Mouse (Mus musculus) intestine, postnatal 0 days (tissue): ENCODE data around the gene Arfgap1. TPM values are rescaled to one million over a fixed set of nuclear protein-coding genes. Genes with fewer than 3 reads are reported as not detected.

Source experiments
- ATAC-seq: fragments of 200-750 bp; cut with Nextera tagmentation; 2 replicates; pipeline ENCODE4 v1.8.0; 2017; ENCODE audit warnings: mild to moderate bottlenecking, moderate TSS enrichment, moderate library complexity
- H3K27ac ChIP-seq: fragments of 300-500 bp; sonication (generic); 2 replicates; pipeline ENCODE4 v1.5.1; 2014; ENCODE audit warnings: mild to moderate bottlenecking, low read depth, low read length, moderate library complexity
- H3K27me3 ChIP-seq: fragments of 300-500 bp; sonication (generic); replicated peaks from 2 replicates; pipeline ENCODE4 v1.6.1; 2014; ENCODE audit warnings: low read length, mixed read lengths; ENCODE audit not compliant: control insufficient read depth, insufficient read depth
- H3K36me3 ChIP-seq: fragments of 300-500 bp; sonication (generic); 2 replicates; pipeline ENCODE4 v1.6.1; 2014; ENCODE audit warnings: mild to moderate bottlenecking, moderate library complexity; ENCODE audit not compliant: control insufficient read depth, insufficient read depth
- H3K4me1 ChIP-seq: fragments of 300-500 bp; sonication (generic); replicated peaks from 2 replicates; pipeline ENCODE4 v1.6.1; 2014; ENCODE audit warnings: antibody characterized with exemption, low read length, mixed read lengths; ENCODE audit not compliant: control insufficient read depth, insufficient read depth
- H3K4me2 ChIP-seq: fragments of 300-500 bp; sonication (generic); replicated peaks from 2 replicates; pipeline ENCODE4 v1.6.1; 2014; ENCODE audit warnings: low read depth, mild to moderate bottlenecking, moderate library complexity
- H3K4me3 ChIP-seq: fragments of 300-500 bp; sonication (generic); 2 replicates; pipeline ENCODE4 v1.5.1; 2014; ENCODE audit warnings: low read depth, low read length
- H3K9ac ChIP-seq: fragments of 300-500 bp; sonication (generic); 2 replicates; pipeline ENCODE4 v1.6.1; 2014; ENCODE audit warnings: mild to moderate bottlenecking, low read depth, low read length
- H3K9me3 ChIP-seq: fragments of 300-500 bp; sonication (generic); 2 replicates; pipeline ENCODE4 v1.6.1; 2016; ENCODE audit warnings: mixed run types; ENCODE audit not compliant: control insufficient read depth
- CTCF ChIP-seq: sonication (generic); IDR thresholded peaks from 2 replicates; pipeline ENCODE4 v1.5.1; 2016; ENCODE audit warnings: low read depth, mild to moderate bottlenecking, control low read depth, antibody characterized with exemption, moderate library complexity
- WGBS: fragments of 180-500 bp; shearing (Covaris S2); extraction: QIAGEN DNeasy Blood & Tissue Kit; methylation state at CpG from one replicate; pipeline ENCODE4 v1.1.7; 2014; 5-methylcytosine and 5-hydroxymethylcytosine counted together
- polyA plus RNA-seq: library from polyadenylated mRNA; unstranded; fragments of >200 nt; fragmentation: Nextera tagmentation; extraction: Ambion mirVana; gene quantifications from 2 replicates; pipeline ENCODE4 v1.2.1, GENCODE M21; 2015

Gene Arfgap1
- polyA plus RNA-seq, 1 experiment from 2014 or later, result 44.0 TPM

DNA sequence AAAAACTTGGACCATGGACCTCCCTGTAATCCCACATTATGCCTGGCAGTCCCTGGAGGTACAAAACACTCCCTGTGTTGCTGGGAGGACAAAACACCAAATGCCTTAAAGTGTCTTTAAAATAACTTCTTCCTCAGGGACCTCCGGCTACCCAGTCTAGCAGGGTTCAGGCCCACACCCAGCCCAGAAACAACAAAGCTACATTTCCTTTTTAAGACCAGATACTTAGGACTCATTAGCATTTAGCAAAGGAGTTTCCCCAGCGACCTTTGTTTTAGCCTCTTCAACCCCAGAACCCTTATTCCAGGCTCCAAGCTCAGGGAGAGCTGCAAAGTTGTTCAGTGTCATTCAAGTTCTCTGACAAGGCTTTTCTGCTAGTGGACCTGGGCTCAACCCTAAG lies 13.4 kb upstream of the Arfgap1 start:
- ATAC-seq, result no peak

DNA sequence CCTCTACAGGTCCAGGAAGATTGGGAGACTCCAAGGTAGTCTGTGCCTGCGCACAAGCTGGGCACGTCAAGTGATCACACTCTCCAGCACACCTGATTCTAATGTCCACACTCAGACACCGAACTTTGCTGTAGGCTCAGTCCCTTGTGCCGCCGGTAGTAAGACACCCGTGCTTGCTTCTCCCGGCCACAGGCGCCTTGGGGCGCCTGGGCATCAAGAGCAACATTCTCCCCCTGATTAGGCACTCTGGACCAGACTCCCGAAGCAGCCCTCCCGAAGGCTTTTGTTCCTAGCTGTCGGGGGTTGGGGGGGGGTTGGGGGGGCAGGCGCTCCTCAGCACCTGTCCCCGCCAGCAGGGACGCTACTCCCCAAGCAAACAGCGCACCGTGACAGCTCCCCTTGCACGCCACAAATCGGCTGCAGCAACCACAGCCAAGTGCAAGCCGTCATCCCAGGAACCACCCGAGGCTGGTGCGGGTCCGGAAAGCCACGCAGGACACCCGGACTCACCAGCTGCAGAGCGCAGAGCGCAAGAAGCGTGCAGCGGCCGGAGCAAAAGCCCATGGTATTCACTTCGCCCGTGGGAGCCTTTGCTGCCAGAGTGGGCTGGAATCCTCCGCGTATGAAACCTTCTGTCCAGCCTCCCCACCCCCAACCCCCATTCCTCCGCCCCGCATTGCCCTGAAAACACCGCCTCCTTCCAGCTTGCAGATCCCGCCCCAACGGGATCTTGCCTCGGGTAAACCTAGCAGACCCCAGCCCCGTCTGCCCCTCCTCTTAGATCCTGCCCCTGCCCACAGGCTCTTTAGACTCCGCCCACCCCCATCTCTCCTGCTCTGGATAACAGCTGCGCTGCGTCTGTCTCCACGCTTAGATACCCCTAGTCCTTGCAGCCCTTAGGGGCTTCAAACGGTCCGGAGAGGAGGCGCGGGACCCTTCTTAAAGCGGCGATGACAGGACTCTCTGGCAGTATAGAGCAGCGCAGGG lies 12.7 kb upstream of the Arfgap1 start, which contains the start of gene Nkain4:
Gene Nkain4, minus strand, starts transcription at position 639 of the 987 bp plus-strand sequence.
- Histone ChIP-seq H3K27me3 (0 out of 2 replicates have a peak, but pooled peaks cover 7% of the 10 kb centered on the region), H3K9me3 (no peaks in the 10 kb centered on the region), H3K4me3 (peak within 1 kb of the TSS; percentile 54), H3K36me3 (no peaks in the 10 kb centered on the region), H3K27ac (peak within 1 kb of the TSS; percentile 15; the same call in 1 of the 2 replicates), H3K4me1 (no peaks in the 10 kb centered on the region), H3K9ac (peak within 1 kb of the TSS; percentile 37), H3K4me2 (peak within 1 kb of the TSS; percentile 94)
- ATAC-seq, result peak; percentile 55
- WGBS, result under 1% methylated on average over 52 of the region's 52 CpGs
- peak; percentile 65 for TF ChIP-seq CTCF

More for the DNA sequence above, 13.4 kb upstream of the Arfgap1 start:
- H3K4me3 ChIP-seq, result peak overlapping the region; percentile 54
- peak overlapping the region; percentile 94 for H3K4me2 ChIP-seq
- H3K27me3 ChIP-seq, result 0 out of 2 replicates have a peak, but pooled peaks cover 7% of the 10 kb centered on the region
- 40% methylated on average over 2 of the region's 2 CpGs for WGBS
- no peaks in the 10 kb centered on the region for H3K9me3 ChIP-seq
- TF ChIP-seq CTCF, result no peak
- H3K4me1 ChIP-seq, result no peaks in the 10 kb centered on the region
- H3K9ac ChIP-seq, result 0 out of 2 replicates have a peak overlapping the region, but pooled peaks have one; percentile 37
- H3K27ac ChIP-seq, result peak overlapping the region; percentile 7; the same call in 1 of the 2 replicates
- no peaks in the 10 kb centered on the region for H3K36me3 ChIP-seq

DNA sequence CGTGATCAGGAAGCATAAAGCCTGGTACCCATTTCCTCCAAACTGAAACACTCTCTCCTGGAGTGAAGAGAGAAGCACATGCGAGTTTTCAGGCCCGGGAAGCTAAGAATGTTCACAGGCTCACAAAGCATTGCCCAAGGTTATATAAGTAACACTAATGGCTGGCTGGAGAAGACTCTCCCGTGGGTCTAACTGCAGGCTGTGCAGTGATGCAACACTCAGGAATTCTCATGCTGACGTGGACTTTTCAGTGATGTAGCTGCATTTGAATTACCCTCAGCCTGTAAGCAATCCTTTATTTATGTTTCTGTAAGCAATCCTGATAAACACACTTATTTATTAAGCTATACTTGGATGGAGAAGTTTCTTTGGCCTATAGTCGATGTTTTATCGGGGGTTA lies 7.4 kb upstream of the Arfgap1 start:
- ATAC-seq, result no peak

DNA sequence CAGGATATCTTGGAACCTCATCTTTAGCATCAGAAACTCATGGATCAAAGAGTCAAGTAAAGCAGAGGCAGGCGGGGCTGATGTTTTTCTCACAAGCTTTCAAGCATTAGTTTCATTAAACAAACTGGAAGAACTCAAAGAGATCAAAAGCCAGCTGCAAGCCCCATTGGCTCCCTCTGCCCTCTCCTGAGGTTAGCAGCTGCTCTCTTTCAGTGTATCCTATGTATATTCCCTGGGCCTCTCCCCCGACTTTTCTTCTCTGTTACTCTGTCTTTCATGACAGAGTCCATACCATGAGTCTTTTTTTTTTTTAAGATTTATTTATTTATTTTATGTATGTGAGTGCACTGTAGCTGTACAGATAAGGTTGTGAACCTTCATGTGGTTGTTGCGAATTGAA lies 6.8 kb upstream of the Arfgap1 start:
- TF ChIP-seq CTCF, result no peak
- H3K36me3 ChIP-seq, result no peaks in the 10 kb centered on the region
- H3K27me3 ChIP-seq, result no peaks in the 10 kb centered on the region
- no peak overlapping the region for H3K4me3 ChIP-seq
- 0 out of 2 replicates have a peak, but pooled peaks cover 15% of the 10 kb centered on the region for H3K4me1 ChIP-seq
- WGBS, result 65% methylated on average over 3 of the region's 3 CpGs
- H3K9ac ChIP-seq, result no peak overlapping the region
- no peak overlapping the region for H3K27ac ChIP-seq
- ATAC-seq, result no peak
- H3K9me3 ChIP-seq, result no peaks in the 10 kb centered on the region
- H3K4me2 ChIP-seq, result no peak overlapping the region

More for the DNA sequence above, 7.4 kb upstream of the Arfgap1 start:
- Histone ChIP-seq H3K4me2 (no peak overlapping the region), H3K27ac (no peak overlapping the region), H3K9me3 (no peaks in the 10 kb centered on the region), H3K36me3 (no peaks in the 10 kb centered on the region), H3K4me1 (0 out of 2 replicates have a peak, but pooled peaks cover 15% of the 10 kb centered on the region), H3K4me3 (no peak overlapping the region), H3K9ac (no peak overlapping the region), H3K27me3 (no peaks in the 10 kb centered on the region)
- 58% methylated on average over 7 of the region's 7 CpGs for WGBS
- TF ChIP-seq CTCF, result no peak

DNA sequence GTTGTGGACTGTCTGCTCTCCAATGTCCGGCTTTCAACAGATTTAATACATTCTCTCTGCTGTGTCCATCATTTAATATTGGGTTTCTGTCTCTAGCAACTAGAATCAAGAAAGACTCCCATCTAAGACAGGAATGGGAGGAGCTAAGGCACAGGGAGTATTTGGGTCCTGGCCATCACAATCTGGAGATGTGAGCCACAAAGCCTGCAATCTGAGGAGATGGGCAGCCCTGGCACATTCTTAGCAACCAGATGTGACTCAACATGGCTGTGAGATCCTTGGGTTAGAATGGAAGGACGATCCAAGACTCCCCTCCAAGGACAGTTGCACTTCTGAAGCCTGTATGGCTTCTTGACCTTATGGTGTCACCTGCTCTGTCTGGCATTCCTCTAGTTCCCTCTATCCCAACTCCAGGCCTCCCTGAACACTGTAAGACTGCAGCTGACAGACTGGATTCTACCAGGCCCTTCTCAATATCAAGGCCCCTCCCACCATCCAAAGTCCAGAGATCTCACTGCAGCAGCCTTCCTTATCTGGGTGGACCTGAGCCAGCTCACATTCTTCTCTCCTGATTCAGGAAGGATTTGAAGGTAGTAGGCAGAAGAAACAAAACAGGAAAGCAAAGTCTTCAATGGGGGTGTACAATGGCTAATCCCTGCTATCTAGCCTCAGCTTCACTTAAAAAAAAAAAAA lies 4.3 kb upstream of the Arfgap1 start:
- 0 out of 2 replicates have a peak overlapping the region, but pooled peaks have one; percentile 30 for H3K4me2 ChIP-seq
- TF ChIP-seq CTCF, result no peak
- H3K9me3 ChIP-seq, result no peaks in the 10 kb centered on the region
- 0 out of 2 replicates have a peak, but pooled peaks cover 15% of the 10 kb centered on the region for H3K4me1 ChIP-seq
- H3K36me3 ChIP-seq, result no peaks in the 10 kb centered on the region
- H3K27me3 ChIP-seq, result no peaks in the 10 kb centered on the region
- no peak overlapping the region for H3K4me3 ChIP-seq
- H3K9ac ChIP-seq, result no peak overlapping the region
- H3K27ac ChIP-seq, result peak overlapping the region; percentile 79
- peak; percentile 86 for ATAC-seq
- 51% methylated on average over 2 of the region's 2 CpGs for WGBS
